Mouse (Mus musculus) liver, embryonic 11.5 days (tissue): ENCODE results near the gene Grin2c. TPM values are rescaled to one million over a fixed set of nuclear protein-coding genes. Genes with fewer than 3 reads are reported as not detected.

Source experiments
- ATAC-seq: fragments of 200-750 bp; cut with Nextera tagmentation; replicated peaks from 2 replicates; pipeline ENCODE4 v1.8.0; 2017; ENCODE audit warnings: moderate number of reproducible peaks, mild to moderate bottlenecking, moderate TSS enrichment, moderate library complexity; ENCODE audit not compliant: low FRiP score
- DNase-seq: peaks from one replicate; pipeline ENCODE4 v3.0.0-alpha.2; 2017; ENCODE audit warnings: low spot score
- H3K27ac ChIP-seq: fragments of 300-500 bp; sonication (generic); 2 replicates; pipeline ENCODE4 v1.5.1; 2014; ENCODE audit warnings: mild to moderate bottlenecking, low read depth, low read length, control low read depth
- H3K27me3 ChIP-seq: fragments of 300-500 bp; sonication (generic); replicated peaks from 2 replicates; pipeline ENCODE4 v1.6.1; 2014; ENCODE audit warnings: low read length, mixed read lengths; ENCODE audit not compliant: control insufficient read depth, insufficient read depth
- H3K36me3 ChIP-seq: fragments of 300-500 bp; sonication (generic); 2 replicates; pipeline ENCODE4 v1.6.1; 2014; ENCODE audit warnings: mild to moderate bottlenecking, low read length, moderate library complexity, mixed read lengths; ENCODE audit not compliant: control insufficient read depth, insufficient read depth
- H3K4me1 ChIP-seq: fragments of 300-500 bp; sonication (generic); replicated peaks from 2 replicates; pipeline ENCODE4 v1.6.1; 2014; ENCODE audit warnings: low read length, mixed read lengths; ENCODE audit not compliant: control insufficient read depth, insufficient read depth
- H3K4me2 ChIP-seq: fragments of 300-500 bp; sonication (generic); 2 replicates; pipeline ENCODE4 v1.6.1; 2014; ENCODE audit warnings: mild to moderate bottlenecking, control low read depth, moderate library complexity
- H3K4me3 ChIP-seq: fragments of 300-500 bp; sonication (generic); 2 replicates; pipeline ENCODE4 v1.5.1; 2014; ENCODE audit warnings: low read depth, low read length, control low read depth
- H3K9ac ChIP-seq: fragments of 300-500 bp; sonication (generic); 2 replicates; pipeline ENCODE4 v1.6.1; 2014; ENCODE audit warnings: low read depth, low read length, control low read depth
- H3K9me3 ChIP-seq: fragments of 300-500 bp; sonication (generic); 2 replicates; pipeline ENCODE4 v1.6.1; 2016; ENCODE audit warnings: low read length, inconsistent platforms, mixed read lengths; ENCODE audit not compliant: control insufficient read depth
- WGBS: fragments of 180-500 bp; shearing (Covaris S2); extraction: QIAGEN DNeasy Blood & Tissue Kit; methylation state at CpG from one replicate; pipeline ENCODE4 v1.1.7; 2014; 5-methylcytosine and 5-hydroxymethylcytosine counted together
- polyA plus RNA-seq: library from polyadenylated mRNA; unstranded; fragments of >200 nt; fragmentation: Nextera tagmentation; extraction: Ambion mirVana; gene quantifications from 2 replicates; pipeline ENCODE4 v1.2.1, GENCODE M21; 2014

Grin2c gene
- polyA plus RNA-seq, 1 experiment from 2014 or later: 0.89 TPM

DNA sequence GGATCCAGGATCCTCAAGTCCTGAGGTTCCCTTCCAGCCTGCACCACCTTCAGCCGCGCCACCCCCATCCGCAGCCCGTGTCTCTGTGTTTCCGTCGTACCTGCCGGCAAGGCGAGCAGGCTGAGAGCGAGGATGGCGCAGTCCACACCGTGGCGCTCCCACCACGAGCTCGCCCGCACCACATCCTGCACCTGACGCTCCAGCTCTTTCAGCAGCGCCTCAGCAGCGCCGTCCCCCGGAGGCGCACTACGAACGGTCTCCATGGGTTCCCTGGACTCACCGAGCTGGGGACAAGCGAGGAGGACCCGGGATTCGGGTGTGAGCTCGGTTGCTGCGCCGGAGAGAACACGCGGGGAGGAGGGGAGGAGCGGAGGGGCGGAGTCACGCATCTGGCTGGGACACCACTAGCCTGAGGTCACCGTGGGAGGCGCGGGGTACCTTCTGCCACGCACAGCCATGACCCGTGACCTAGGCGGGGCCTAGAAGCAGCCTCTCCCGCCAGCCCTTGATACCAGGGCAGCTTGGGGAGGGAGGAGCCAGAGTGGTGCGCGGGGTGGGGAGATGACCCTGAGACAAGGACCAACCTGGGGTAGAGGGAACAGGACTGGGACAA is 30.3 kb upstream of the Grin2c start, which contains the start of gene Fads6:
Gene Fads6, minus strand, starts transcription at position 450 of the 613 bp plus-strand sequence.
- peak within 1 kb of the TSS; percentile 57 for H3K27ac ChIP-seq
- H3K9me3 ChIP-seq: no peaks in the 10 kb centered on the region
- H3K4me3 ChIP-seq: peak within 1 kb of the TSS; percentile 50
- peak within 1 kb of the TSS; percentile 66 for H3K4me2 ChIP-seq
- DNase-seq: peak; percentile 65
- H3K27me3 ChIP-seq: peaks cover 20% of the 10 kb centered on the region
- 1% methylated on average over 44 of the region's 44 CpGs for WGBS
- peak; percentile 61 for ATAC-seq
- no peaks in the 10 kb centered on the region for H3K36me3 ChIP-seq
- peak within 1 kb of the TSS; percentile 38; the same call in 1 of the 2 replicates for H3K9ac ChIP-seq
- peaks cover 3% of the 10 kb centered on the region; the same call in 1 of the 2 replicates for H3K4me1 ChIP-seq

DNA sequence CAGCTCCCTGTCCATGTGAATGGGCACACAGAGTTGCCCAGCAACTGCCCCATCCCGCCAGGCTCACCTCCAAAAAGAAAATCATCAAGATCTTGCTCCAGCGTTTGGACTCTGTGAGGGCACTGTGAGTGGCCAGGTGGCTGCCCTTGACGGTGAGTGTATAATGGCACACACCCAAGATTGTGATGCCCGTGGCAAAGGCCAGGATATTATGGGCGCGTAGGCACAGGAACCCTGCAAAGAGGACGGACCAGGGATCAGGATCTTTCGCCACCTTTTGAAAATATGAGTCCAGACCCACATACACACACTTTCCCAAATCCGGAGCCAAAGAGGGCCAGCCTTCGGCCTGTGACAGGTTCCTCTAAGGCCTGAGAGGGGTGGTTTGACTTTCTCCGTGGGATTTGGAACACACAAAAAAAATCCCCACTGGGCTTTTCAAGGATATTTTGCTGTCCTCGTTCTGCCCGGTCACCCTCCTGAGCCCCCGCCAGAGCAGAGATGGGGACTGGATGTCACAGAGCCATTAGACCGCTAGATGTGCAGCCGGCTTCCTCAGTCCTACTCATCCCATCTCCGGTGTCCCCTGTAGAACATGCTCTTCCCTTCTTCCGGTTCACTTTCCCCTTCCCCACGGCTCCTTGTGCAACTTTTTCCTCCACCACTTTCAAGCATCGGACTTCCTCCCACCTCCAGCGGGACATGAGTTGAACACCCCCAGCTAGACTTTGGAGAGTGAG is 29.6 kb upstream of the Grin2c start:
- H3K36me3 ChIP-seq: no peaks in the 10 kb centered on the region
- DNase-seq (no peak), ATAC-seq (no peak)
- peak overlapping the region; percentile 38; the same call in 1 of the 2 replicates for H3K9ac ChIP-seq
- WGBS: 55% methylated on average over 21 of the region's 21 CpGs
- H3K4me1 ChIP-seq: peaks cover 4% of the 10 kb centered on the region; the same call in 1 of the 2 replicates
- H3K27ac ChIP-seq: peak overlapping the region; percentile 57
- H3K27me3 ChIP-seq: peaks cover 20% of the 10 kb centered on the region
- H3K4me2 ChIP-seq: peak overlapping the region; percentile 66
- H3K9me3 ChIP-seq: no peaks in the 10 kb centered on the region
- H3K4me3 ChIP-seq: peak overlapping the region; percentile 50

DNA sequence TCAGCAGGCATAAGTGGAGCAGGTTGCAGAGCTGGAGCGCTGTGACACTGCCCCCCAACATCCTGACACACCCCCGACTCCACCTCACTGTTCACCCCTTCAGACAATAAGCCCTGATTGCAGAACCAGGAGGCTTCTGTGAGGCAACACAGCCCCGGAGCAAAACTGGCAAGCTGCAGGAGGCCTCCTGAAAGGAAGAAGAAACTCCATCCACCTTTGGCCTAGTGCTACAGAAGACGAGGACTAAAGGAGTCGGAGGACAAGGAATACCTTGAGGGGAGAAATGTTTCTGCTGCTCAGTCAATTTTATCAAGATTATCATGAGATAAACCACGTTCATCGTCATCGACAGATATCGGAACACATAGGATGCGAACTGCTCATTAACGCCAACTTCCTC is 28.9 kb upstream of the Grin2c start:
- Histone ChIP-seq H3K4me1 (peaks cover 7% of the 10 kb centered on the region; the same call in 1 of the 2 replicates), H3K4me2 (peak overlapping the region; percentile 66), H3K27ac (no peak overlapping the region), H3K9ac (no peak overlapping the region), H3K9me3 (no peaks in the 10 kb centered on the region), H3K4me3 (peak overlapping the region; percentile 50), H3K36me3 (no peaks in the 10 kb centered on the region), H3K27me3 (peaks cover 20% of the 10 kb centered on the region)
- 84% methylated on average over 11 of the region's 11 CpGs for WGBS
- ATAC-seq (no peak), DNase-seq (no peak)

DNA sequence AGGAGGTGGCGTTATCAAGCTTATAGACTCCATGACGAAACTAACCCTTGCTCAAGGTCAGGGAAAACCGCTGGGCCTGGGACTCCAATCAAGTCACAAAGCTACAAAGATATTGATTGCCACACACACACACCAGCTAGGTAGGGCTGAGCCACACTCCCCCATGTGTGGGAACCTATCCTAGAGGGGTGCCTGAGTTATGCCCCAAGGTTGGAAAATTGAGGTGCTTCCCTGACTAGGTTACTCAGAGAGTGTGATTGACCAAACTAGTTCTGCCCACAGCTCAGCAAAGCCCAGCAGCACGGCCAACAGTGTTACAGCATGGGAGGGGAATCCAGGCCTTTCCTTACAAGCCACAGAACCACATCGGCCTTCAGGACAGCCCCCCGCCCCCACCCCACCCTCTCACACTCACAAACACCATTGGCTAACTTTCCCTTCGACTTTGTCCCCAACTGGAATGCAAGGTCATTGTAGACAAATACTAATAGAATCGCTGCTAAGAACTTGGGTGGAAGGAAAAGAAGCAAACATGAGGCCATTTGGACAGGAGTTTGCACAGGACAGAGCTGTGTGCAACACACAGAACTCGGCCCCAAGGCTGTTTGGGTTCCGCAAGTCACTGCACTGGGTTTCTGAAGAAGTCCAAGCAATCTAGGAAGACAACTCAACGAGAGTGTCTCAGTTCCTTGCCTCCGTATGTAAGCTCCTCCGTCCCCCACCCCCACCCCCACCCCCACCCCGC is 25.8 kb upstream of the Grin2c start:
- H3K9ac ChIP-seq: no peak overlapping the region
- 54% methylated on average over 14 of the region's 14 CpGs for WGBS
- H3K36me3 ChIP-seq: no peaks in the 10 kb centered on the region
- no peaks in the 10 kb centered on the region for H3K9me3 ChIP-seq
- H3K27ac ChIP-seq: peak overlapping the region; percentile 77
- H3K4me2 ChIP-seq: peak overlapping the region; percentile 42
- no peak overlapping the region for H3K4me3 ChIP-seq
- no peak for DNase-seq
- peaks cover 10% of the 10 kb centered on the region; the same call in 1 of the 2 replicates for H3K4me1 ChIP-seq
- H3K27me3 ChIP-seq: peaks cover 18% of the 10 kb centered on the region
- peak; percentile 48; the same call in 1 of the 2 replicates for ATAC-seq

DNA sequence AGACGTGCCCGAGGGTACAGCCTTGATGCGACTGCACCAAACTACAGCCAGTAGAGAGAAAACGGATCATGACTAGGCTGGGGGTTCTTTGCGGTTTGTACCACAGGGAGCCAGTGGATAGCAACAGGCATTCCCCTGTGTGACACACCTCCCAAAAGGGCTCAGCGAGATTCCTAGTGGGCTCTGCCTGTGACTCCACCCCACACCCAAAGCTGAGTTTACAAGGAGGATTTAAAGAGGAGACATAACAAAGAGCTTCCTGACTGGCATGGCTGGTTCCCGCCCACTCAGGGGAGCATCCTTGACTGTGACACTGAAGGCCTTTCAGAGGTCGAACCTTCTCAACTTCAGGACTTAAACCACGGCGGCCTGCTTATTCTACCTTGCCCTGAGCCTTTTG is 24.5 kb upstream of the Grin2c start:
- no peak for ATAC-seq
- Histone ChIP-seq H3K9me3 (no peaks in the 10 kb centered on the region), H3K9ac (no peak overlapping the region), H3K27ac (peak overlapping the region; percentile 77), H3K27me3 (peaks cover 7% of the 10 kb centered on the region; the same call in 1 of the 2 replicates), H3K4me1 (peaks cover 8% of the 10 kb centered on the region; the same call in 1 of the 2 replicates), H3K4me3 (no peak overlapping the region), H3K36me3 (no peaks in the 10 kb centered on the region), H3K4me2 (no peak overlapping the region)
- WGBS: 70% methylated on average over 10 of the region's 10 CpGs
- DNase-seq: no peak

DNA sequence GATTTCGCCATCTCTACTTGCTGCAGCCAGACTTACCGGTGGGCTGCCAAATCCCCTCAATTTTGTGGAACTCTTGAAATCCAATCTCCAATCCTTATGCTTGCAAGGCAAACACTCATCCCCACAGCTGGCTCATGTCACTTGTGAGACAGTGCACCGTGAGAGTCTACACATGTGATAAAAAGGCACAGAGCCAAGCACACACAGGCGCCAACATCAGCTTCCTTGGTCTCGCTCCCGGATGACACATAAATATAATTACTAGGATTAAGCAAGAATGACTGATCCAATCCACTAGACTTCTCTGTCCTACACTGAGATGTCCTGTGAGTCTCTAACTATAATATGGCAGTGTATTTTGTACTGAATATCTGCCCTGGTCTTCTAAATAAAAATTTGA is 23.9 kb upstream of the Grin2c start:
- peaks cover 8% of the 10 kb centered on the region; the same call in 1 of the 2 replicates for H3K4me1 ChIP-seq
- 72% methylated on average over 6 of the region's 6 CpGs for WGBS
- DNase-seq (no peak), ATAC-seq (no peak)
- no peak overlapping the region for H3K4me2 ChIP-seq
- H3K27me3 ChIP-seq: peaks cover 1% of the 10 kb centered on the region; the same call in 1 of the 2 replicates
- 0 out of 2 replicates have a peak overlapping the region, but pooled peaks have one; percentile 19 for H3K27ac ChIP-seq
- no peak overlapping the region for H3K4me3 ChIP-seq
- H3K9ac ChIP-seq: no peak overlapping the region
- no peaks in the 10 kb centered on the region for H3K36me3 ChIP-seq
- H3K9me3 ChIP-seq: no peaks in the 10 kb centered on the region

DNA sequence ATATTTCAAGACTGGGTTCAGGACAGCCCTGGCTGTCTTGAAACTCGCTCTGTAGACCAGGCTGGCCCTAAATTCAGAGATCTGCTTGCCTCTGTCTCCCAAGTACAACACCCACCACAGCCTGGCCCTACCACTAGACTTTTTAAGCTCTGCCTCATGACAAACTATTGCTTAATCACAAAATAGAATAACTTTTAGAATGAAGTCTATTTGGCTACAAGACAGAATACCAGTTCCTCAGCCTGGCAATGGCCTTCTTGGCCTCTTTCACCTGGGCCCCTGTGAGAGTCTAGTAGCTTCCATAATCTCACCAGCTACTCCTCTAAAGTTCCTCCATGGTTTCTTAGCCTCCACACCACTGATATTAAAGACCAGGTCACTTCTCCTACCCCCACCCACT is 23.3 kb upstream of the Grin2c start:
- Histone ChIP-seq H3K4me3 (no peak overlapping the region), H3K4me2 (no peak overlapping the region), H3K27me3 (no peaks in the 10 kb centered on the region), H3K36me3 (no peaks in the 10 kb centered on the region), H3K4me1 (peaks cover 8% of the 10 kb centered on the region; the same call in 1 of the 2 replicates), H3K9me3 (no peaks in the 10 kb centered on the region), H3K9ac (no peak overlapping the region), H3K27ac (peak overlapping the region; percentile 19; the same call in 1 of the 2 replicates)
- ATAC-seq: no peak
- DNase-seq: no peak
- WGBS: 87% methylated on average over 1 of the region's 1 CpGs

DNA sequence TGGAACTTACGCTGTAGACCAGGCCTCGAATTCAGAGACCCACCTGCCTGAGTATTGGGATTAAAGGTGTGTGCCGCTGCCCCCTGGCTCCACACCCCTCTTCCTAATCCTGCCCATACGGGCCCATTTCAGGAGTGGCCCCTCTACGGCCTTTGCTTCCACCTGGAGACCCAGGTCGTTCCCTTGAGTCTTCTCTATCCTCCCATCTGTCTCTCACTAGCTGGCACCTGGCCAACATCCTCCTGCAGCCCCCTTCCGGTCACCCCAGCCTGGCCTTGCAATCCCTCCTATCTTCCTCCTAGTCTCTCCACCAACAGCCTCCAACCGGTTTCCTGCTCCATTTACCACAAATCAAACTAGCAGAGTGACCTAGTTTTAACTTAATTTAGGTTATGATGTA is 22.8 kb upstream of the Grin2c start:
- no peak overlapping the region for H3K9ac ChIP-seq
- WGBS: 71% methylated on average over 8 of the region's 8 CpGs
- H3K27ac ChIP-seq: no peak overlapping the region
- no peaks in the 10 kb centered on the region for H3K36me3 ChIP-seq
- H3K4me2 ChIP-seq: no peak overlapping the region
- no peaks in the 10 kb centered on the region for H3K9me3 ChIP-seq
- peaks cover 8% of the 10 kb centered on the region; the same call in 1 of the 2 replicates for H3K4me1 ChIP-seq
- H3K27me3 ChIP-seq: no peaks in the 10 kb centered on the region
- ATAC-seq (no peak), DNase-seq (no peak)
- no peak overlapping the region for H3K4me3 ChIP-seq
